Mouse (Mus musculus) retina, postnatal 1 day (tissue): ENCODE measurements around the gene Gm45785.

Source experiments
- DNase-seq: peaks from one replicate; pipeline ENCODE4 v3.0.0-alpha.2; 2012

Gm45785 gene

DNA sequence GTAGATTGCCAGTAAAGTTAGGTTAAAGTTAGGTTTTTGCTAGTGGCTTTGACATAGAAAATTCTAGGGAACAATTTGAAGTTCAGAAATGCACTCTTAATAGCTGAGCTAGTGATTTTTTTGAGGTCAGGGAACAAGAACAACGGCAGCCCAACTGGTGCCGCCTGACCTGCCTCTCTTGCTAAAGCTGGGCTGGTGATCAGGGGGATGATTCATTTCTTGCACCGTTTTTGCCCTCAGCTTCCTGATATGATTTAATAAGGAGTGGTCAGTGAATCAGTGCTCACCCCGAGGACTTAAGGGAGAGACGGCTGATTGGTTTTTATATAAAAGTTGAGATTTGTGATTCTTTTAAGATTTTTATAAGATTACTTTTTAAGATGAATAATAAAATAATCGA lies 24.7 kb downstream of the Gm45785 start:
- DNase-seq: no peak

DNA sequence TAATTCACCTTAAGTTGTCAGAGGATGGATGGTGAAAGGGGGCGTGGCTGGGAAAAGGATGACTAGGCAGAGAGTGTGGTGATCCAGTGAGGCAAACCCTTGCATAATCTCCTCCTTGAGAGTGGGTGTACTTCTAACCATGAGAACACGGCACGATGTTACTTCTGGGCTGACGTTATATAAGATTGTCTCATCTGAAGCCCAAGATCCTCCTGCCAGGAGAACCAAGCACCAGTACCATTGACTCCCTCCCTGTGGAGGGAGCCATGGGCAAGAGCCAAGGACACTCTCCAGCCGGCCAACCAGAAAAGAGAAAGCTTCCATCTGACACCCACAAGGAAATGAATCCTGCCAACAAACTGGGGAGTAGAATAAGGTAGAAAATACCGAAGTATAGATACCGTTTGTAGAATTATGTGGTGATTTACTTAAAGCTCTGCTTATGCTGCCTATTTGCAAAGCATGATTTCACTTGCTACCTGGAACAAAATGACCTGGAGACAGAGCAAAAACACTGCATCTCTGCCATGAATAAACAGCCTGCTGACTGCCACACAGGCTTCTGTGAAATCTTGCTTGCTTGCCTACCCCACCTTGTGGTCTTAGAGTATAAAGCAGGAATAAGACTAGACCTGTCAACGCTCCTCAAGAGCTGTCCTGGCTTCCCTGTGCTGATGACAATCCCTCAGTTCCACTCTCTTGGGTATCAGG lies 27.8 kb downstream of the Gm45785 start:
- DNase-seq: peak; percentile 51

DNA sequence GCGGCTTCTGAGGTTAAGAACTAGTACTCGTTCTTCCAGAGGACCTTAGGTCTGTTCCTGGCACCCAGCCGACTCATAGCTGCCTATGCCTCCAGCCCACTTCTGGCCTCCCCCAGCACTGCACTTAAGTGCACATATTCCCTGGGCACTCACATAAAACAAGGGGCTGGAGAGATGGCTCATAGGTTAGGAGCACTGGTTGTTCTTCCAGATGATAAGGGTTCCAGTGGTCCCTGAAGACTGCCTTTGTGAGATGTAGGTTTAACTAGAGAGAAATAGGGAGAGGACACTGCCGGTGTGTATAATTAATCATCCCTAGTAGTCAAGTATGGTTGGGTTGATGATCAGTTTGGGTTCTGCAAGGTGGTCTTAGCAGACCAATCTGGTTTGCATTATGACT lies 33.4 kb downstream of the Gm45785 start:
- no peak for DNase-seq

DNA sequence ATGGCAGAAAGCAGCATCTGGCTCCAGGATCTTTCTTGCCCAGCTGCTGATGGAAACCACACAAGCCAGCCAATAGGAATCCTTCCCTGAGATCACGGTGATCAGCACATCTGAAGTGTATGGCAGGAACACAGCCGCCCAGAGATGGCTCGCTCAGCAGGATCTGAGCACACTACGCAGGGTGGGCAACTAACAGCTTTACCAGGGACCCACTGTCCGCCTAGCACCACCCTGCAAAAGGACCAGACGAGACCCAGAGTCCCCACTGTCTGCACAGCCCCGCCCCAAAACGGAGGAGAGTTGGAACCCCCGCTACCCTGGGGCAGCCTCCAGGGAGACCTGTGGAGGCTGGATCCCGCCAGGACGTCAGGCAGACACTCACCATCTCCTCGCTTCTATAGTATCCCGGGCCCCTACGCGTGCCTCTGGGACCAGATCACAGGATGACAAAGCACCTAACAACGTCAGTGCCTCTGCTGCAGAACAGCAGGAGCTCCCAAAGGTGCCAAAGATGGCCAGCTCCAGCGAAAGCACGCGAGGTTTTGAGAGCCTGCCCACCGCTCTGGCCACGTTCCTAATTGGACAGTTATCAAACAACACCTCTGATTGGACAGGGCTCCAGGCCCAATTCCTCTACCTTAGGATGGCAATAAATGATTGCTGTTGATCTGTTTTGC lies 34.3 kb downstream of the Gm45785 start, which contains the start of gene Zfp941:
Zfp941 (minus strand) TSS at position 526 of the 677 bp plus-strand sequence.
- peak; percentile 80 for DNase-seq

DNA sequence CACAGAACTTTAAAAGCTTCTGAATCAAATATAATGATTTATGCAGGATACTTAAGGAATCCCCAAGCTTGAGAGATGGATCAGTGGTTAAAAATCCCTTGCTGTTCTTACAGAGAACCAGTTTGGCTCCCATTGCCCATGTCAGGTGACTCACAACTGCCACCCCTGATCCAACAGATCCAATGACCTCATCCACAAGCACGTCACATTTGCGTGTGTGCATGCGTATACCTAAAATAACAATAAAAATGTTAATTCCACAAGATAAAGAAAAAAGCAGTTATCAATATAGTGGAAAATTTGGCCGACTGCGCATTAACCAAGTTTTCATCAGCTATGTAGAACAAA lies 34.9 kb downstream of the Gm45785 start:
- DNase-seq: no peak

DNA sequence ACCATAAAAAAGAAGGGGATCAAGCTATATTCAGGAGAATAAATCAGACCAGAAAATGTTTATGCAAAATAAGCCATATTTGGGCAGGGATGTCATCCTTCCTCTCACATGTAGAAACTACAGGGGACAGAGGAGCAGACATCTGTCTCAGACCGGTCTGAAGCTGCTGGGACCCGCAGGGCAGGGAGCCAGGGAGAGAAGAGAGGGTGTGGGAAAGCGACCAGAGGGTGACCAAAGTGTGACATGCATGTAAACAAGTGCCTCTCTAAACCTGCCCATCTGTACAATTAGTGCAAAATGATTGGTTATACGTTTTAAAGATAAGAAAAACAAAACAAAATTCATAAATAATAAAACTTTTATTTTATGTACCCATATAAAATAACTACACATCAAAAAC lies 36.0 kb downstream of the Gm45785 start:
- DNase-seq: peak; percentile 20

DNA sequence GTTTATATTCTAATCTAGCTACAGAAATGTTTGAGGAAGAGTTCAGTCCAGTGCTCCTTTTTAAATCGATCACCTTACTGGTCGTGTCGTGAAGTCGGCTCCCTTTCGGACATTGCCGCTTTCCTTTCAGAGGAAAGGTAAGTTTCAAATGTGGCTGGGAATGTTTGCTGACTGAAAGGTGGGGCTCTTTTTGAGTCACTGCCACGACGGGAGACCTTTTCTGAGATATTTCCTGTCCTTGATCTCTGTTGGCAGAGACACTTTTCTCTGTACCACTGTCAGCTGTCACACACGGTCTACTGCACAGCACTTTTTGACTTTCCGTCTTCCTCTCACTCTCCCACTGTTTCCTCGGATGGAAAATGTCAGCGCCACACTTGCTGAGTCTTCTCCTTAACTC lies 43.3 kb downstream of the Gm45785 start:
- no peak for DNase-seq

DNA sequence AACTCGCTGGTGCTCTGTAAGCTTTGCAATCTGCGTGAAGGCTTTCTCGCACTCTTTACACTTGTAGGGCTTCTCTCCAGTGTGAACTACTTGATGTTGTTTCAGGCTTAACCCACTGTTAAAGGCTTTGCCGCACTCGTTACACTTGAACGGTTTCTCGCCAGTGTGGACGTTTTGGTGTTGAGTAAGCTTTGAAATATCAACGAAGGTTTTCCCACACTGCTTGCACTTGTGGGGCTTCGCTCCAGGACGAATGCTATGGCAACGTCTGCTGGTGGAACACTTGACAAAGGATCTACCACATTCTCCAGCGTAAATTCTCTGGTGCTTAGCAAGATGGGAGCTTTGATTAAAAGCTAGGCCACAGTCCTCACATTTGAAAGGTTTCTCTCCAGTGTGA lies 44.4 kb downstream of the Gm45785 start:
- no peak for DNase-seq

DNA sequence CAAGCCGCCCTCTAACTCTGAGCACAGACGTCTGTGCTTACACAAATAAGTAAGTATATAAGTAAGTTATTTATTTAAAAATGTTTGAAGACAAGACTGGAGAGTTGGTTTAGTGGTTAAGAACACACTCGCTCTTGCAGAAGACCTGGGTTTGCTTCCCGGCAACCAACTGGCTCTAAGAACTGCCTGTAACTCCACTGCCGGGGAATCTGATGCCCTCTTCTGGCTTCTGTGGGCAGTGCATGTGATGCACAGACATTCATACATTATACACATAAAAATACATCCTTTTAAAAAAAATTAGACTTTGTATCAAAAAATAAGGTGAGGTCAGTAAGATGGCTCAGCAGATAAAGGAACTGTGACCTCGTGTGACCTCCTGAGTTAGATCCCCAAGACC lies 45.6 kb downstream of the Gm45785 start:
- DNase-seq: no peak

DNA sequence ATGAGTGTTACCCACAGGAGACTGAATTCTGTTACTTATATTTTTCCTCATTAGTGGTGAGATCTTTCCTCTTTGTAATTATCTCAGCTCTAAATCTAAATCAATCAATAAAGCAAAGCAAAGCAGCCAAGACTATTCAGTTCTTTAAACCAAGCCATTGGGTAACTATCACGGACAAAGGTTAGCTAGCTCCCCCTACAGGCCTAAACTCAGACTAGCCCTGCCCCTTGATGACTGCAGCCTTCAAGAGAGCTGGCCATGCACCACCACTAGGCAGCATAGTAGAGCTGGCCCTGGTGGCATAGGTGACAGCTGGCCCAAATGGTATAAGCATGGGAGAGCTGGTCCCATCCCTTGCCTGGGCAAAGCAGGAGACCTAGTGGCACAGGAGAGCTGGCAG lies 50.4 kb downstream of the Gm45785 start:
- peak; percentile 34 for DNase-seq

DNA sequence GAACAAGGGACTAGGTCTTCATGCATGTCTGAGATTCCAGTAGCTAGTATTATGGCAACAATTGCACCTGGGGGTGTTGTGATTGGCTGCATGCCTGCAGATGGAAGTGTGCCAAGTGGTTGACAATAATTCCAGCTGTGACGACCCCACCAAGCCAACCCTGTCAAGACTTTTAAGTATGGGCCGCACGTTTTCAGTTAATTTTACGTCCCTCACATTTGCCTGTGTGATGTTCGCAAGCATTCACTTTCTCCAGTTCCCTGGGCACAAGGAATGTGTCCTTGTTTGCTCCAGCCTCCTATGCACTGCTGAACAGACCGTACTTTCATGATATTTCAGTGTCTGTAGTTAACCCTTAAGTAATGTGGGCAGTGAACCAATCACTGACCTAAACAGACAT lies 53.5 kb downstream of the Gm45785 start:
- DNase-seq: no peak

DNA sequence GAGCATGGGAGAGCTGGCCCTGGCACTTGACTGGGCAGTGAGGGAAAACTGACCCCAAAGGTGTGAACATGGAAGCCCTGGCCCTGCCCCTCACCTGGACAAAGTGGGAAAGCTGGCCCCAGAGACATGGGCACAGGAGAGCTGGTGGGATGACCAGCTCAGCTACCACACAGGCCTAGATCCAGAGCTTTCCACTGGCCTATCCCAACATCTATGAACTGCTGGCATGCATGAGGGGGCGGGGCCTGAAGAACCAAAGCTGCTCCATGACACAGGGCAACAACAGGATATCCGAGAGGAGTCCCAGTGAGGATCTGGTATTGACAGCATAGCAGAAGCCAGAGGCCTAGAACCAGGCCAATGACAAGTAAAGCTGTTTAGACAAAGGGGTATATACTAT lies 57.9 kb downstream of the Gm45785 start:
- no peak for DNase-seq

DNA sequence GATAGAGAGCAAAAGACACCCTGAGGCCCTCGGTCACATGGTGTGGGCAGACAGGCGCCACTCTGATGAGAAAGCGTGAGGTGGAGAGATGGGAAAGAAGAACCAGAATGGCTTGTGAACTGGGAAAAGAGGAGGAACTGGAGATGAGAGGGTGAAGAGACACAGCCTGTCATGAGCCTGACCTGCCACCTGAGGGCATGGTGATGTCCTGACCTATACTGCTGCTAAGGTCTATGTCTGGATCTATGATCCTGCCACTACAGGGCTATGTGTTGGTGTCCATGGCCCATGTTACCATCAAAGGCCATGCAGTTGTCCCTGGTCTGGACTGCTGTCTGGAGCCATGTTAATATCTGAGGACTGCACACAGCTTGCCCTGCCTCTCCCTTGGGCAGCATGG lies 58.5 kb downstream of the Gm45785 start:
- no peak for DNase-seq

DNA sequence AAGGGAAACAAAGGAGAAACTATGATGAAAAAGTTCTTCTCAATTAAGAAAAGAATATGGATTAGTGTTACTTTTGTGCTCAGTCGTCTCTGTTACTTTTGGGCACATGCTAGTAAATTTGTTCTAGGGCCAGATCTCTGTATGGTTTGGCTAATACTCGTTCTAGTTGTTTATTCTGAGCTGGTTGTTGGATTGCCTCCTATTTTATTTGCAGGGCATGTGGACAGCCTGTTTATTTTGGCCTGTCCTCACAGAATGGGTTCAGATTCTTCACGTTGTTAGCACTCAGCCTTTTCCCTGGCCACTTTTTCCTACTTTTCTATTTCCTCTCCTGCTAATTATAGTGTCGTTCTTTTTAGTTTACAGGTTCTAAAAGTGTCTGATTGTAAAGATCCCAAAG lies 62.6 kb downstream of the Gm45785 start:
- no peak for DNase-seq

DNA sequence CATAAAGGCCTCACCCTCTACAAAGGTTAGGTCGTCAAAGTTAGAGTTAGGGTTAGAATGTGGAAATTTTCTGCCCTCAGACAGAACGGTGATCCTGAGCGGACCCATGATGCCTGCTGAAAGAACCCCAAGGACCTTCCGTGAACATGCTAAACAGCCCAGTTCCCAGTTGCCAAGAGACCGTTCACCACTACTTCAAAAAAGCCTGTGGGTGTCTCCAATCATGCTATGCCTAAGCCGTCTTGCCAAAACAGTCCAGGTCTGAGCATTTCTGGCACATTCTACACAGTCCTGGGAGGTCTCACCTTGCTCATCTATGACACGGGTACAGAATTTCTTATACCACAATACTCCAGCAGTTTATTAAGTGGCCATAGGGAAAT lies 68.1 kb downstream of the Gm45785 start:
- DNase-seq: no peak

DNA sequence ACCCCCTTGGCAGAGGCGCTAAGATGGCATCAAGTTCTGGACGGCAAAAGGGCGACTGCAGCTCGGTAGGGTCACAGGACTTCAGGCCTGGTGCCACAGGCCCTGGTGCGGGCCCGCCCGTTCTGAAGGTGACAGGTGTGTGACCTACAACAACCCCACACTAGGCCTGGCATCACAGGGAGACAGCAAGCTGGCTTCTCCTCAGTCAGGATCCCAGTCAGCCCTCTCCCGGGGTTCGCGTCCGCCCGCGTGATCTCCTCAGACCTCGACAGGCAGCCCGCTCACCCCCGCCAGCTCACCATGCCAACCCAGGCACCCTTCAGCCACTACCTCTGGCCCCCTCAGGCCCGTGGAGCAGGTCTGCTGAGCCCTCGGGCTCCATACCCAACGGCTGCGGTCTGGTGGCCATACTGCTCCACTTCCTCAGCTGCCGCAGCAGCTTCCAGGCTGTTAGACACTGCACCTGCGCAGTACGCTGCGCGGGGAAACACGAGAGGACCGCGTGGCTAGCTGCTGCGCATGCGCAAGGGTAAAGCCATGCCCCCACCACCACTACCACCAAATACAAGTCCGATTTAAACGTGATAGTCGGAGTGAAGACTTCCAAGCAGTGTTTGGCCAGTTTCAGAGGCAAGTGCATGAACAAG lies 68.6 kb downstream of the Gm45785 start, which contains the start of gene Syce1:
Syce1 (minus strand) TSS at position 447 of the 647 bp plus-strand sequence.
- DNase-seq: no peak

DNA sequence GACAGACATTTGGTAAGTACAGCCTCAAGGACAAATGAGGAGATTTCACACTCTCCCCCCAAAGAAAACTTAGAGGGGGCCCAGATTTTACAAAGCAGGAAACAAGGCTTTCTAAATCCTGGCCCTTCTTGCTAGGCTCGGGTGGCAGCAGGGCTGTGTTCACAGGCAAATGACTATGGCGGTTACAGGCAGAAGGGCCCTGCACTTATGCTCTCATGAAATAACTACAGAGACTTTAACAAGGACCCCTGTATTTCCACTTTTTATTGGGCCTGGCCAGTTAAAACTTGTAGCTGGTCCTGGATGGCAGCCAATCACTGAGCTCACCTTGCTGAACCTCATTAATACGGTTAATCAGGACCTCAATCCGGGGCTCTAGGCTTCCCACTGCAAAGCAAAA lies 75.6 kb downstream of the Gm45785 start:
- no peak for DNase-seq
